Mouse (Mus musculus): ENCODE data around the gene Mex3a. TPM values are rescaled to one million over a fixed set of nuclear protein-coding genes. Genes with fewer than 3 reads are reported as not detected.

Gene Mex3a
- polyA plus RNA-seq, 2 experiments from 2014 or later, result 0.60 to 1.5 TPM

DNA sequence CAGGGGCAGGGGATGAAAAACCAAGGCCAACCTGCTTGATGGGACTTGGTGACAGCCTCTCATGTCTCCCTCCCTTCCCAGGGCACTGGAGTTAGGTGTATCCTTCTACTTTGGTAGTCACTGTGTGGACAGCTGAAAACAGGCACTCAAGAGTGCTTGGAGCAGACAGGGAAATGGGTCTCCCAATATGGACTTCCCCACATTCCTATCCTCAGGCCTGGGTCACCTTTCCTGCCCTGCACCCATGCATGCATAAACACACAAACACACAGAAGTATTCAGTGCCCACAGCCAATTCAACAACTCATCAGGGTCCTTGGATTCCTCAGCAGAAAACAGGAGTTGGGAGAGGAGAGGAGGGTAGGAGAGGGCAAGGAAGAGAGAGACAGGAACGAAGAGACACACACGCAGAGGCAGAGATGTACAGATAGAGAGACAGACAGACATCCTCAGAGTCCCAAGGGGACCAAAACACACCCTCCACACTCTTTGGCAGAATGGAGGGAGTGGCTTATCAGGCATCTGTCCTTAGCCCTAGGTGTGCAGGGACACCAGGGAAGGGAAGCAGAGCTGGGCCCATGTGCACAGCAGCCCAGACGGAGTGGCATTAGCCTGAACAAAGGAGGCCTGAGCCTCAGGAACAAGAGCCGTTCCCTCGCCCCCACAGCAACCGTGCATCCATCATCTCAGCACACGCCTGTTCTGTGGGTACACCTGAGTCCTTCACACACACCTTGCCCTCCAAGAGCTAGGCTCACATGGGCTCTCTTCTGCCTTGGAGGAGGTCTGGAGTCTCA, 2.8 kb upstream of the Mex3a start:
- no peak for ATAC-seq

DNA sequence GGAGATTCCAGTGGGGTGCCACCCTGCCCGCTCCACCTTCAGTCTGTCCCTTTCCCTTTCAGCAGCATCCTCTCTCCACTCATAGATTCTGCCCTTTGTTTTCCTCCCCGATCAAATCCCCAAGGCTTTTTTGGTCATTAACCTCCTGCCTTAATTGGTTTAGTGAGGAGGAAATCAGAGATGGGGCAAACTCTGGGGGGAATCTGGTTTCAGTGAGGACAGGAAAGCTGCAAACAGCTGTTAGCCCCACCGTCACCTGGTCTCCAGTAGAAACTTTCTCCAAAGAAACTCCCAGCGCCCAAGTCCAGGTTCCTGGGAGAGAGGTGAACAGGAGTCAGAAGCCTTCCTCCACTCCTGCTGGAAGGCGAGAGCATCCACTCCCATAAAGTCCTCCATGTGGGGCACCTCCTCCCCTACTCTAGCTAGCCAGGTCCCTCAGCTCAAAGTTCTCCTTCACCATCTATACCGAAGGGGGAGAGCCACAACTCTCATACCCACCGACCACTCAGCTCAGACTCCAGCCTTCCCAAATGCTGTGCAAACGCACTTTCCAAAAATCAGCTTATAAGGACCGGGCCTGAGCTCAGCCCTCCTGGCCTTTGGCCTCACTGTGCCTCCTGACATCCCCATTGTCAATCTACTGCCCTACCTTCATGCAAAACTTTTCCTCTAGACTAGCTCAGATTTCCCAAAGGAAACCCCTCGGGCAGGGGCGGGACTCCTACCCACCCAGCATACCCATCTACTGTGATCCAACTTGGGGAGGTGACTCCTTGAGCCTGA, 1.9 kb upstream of the Mex3a start:
- ATAC-seq, result no peak

DNA sequence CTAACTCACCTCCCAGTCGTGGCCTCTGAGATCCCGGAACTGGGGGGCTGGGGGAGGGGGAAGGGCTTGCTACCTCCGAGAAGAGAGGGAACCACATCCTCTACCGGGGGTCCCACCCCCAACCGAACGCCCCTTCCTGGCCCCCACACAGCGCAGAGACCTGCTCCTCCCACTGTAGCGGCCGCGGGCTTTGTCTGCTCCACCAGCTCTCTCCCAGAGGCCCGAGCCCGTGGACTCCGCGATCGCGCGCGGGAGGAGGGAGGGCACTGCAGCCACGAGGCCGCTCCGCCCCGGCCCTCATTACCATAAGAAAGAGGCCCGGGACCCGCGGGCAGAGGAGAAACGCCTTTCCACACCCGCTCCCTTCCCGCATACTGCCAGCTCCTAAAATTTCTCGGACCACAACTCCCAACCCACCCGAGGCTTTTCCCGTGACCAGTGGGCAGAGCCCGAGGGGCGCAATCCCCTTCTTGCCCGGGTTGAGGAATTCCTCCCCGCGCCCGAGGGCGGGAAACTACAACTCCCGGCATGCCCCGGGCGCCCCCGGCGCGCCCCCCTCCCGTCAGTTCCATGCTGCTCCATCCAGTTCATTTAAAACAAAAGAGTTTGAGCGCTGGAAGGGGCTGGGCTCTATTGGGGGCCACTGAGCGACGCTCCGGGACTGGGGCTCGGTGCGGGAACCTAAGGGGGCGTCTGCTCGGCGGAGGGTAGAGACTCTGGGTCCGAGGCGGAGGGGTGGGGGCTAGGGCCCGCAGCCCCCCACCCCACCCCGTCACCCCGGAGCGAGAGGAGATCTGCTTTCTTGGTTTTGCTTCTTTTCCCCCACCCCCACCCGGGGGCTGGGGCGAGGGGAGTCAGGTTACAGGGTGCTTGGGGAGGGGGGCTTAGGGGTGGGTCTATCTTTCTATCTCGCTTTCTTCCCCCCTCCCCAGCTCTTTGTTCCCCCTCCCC, 572 bp upstream of the Mex3a start:
- peak; percentile 83 for ATAC-seq

DNA sequence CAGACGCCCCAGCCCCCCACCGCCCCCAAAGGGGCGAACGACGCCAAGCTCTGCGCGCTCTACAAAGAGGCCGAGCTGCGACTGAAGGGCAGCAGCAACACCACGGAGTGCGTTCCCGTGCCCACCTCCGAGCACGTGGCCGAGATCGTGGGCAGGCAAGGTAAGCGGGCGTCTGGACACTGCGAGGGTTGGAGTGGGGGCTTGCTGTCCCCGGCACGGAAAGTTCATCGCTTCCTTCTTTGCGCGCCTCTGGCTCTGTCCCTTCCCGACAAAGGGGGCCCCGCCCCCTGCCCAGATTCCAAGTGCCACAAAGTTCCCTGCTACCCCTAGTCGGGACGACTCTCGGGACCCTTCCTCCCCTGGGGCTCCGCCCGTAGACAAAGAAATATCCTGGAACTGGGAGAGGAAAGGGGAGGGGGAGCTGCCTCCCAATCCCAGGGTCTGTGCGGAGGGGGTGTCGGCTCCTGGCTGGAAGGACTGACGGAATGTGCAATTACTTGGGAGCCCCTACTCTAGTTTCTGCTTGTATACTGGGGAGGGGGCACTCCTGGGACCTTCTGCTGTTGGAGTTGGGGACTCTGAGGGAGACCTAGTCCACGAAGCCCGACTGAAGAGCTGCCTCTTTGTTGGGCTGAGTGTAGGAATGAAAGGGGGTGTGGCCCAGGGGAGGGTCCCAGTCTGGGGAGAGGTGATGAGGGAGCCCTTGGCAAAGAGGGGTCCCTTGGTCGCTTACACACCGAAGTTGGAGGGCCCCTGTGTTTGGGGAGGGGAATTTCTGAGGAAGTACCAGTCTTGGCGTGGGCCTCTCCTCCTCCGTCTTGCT, 705 bp downstream of the Mex3a start:
- ATAC-seq, result no peak

DNA sequence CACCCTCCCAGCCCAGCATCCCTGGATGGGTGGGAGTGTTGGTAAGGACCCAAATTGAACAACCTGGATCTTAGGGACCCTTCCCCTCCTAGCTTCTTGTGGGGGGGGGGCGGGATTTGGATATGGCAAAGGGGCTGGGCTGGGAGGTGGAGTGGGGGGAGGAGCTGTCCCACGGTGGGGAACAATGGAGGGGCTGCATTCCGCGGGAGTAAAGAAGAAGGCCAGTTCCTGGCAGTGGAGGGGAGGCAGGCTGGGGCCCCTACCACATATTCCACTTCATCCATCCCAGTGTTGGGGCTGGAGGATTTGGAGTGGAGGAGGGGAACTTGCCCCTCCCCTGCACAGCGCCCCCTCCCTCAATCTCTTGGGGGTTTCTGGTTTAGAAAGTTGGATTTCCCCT, 1.5 kb downstream of the Mex3a start:
- no peak for ATAC-seq

DNA sequence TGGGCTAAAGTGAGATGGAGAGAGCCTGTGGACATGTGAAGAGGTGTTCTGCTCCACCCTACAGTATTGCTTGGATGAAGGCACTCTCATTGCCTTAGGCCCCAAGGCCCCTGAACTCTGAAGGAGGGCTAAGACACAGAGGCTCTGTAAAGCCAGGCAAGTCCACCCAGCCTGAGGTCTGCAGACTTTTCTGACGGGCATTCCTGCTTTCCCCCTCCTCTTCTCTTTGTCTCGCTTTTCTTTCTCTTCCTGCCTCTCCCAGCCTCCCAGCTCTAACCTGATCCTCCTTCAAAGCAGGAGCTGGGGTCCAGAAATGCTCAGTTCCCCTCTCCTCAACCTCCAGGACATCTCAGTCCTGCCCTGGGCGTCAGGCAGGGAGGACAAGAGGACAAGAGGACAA, 2.8 kb downstream of the Mex3a start:
- ATAC-seq, result no peak

DNA sequence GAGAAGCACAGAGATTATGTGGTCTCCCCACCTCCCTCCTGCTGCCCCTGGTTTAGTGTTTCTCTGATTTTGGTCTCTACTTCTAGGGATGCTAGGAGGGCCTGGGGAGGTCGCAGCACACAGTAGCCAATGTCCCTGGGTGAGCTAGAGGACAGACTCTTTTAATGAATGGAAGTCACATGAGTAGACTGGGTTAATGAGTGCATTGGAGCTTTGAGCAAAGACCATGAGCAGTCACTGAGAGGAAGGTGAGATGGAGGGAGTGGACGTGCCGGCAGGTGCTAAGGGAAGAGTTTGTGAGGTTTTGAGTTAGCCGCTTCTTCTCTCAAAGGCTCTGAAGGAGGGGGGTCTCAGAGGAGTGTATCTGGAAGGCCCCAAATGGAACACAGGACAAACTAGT, 3.3 kb downstream of the Mex3a start:
- ATAC-seq, result no peak

DNA sequence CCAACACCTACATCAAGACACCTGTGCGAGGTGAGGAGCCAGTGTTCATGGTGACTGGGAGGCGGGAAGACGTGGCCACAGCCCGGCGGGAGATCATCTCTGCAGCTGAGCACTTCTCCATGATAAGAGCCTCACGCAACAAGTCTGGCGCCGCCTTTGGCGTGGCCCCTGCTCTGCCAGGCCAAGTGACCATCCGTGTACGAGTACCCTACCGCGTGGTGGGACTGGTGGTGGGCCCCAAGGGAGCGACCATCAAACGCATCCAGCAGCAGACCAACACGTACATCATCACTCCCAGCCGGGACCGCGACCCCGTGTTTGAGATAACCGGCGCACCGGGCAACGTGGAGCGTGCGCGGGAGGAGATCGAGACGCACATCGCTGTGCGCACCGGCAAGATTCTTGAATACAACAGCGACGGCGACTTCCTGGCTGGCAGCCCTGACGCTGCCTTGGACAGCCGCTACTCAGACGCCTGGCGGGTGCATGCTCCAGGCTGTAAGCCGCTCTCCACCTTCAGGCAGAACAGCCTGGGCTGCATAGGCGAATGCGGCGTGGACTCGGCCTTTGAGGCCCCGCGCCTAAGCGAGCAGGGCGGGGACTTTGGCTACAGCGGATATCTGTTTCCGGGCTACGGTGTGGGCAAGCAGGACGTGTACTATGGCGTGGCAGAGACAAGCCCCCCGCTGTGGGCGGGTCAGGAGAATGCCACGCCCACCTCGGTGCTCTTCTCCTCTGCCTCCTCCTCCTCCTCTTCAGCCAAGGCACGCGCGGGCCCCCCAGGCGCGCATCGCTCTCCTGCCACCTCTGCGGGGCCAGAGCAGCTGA, 4.1 kb downstream of the Mex3a start:
- no peak for ATAC-seq

DNA sequence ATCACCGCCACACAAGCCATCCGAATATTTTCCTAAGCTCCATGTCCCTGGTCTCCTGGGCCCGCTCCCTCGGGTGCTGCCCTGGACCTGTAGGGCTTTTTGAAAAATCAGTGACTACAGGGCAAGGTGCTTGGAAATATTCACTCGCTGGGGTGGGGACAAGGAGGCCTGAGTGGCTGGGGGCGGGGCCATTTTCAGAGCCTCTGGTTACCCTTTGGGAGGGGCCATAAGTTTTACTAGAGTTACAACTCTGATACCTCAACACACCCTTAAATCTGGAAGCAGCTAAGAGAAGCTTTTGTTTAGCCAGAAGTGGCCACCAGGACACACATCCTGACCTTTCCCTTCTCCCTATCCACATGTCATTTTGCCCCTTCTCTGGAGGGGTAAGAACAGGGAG, 5.0 kb downstream of the Mex3a start:
- ATAC-seq, result no peak

DNA sequence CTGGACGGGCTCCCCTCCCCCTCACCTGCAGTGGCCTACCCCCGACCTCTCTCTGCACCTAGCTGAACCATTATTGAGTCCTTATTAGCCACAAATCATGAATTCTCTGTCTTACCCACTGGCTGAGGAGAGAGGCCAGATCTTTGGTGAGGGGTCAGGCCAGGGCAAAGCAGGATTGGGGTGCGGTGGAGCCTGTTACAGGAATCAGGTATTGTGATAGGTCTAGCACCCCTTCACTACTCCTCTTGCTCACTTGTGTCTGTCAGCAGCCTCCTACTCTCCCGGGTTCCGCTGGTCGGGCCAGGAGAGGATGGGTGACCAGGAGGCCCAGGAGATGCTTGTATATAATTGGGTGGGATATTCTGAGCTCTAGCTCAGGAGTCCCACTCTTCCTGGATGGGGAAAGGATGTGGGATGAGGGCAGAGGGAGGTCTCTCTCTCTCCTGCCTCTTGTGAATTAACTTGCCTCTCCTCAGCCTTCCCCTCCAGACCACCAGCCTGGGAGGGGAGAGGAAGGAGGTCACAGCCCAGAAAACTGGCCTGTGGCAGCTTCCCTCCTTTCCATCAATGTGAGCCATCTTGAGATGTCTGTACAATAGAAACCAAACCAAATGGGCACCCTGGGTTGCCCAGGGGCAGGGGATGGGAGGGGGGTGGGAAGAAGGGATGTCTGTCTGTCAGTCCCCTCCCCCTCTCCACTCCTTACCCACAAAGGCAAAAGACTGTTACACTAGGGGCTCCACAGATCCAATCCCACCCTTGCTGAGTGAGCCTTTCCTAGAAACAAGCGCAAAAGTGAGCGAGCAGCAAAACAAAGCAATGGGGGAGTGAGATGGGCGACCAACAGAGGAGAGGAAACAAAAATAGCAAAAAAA, 6.3 kb downstream of the Mex3a start:
- ATAC-seq, result no peak

DNA sequence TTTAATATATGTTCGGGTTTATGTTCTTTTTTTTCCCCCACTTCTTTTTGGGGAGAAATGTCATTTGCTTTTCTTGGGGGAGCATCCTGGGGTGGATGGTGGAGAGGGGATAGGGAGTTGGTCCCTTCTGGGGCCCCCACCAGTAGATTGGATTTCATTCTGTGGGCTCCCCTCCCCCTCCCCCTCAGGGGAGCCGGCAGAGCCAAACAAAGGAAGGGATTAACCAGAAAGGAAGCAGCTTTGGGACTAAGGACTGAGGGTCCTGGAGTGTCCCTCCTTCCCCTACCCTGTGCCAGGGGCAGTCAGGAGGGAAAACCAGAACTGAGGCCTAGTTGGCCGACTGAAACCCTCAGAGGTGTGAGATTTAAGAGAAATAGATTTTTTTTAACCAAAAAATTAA, 7.2 kb downstream of the Mex3a start:
- ATAC-seq, result no peak

DNA sequence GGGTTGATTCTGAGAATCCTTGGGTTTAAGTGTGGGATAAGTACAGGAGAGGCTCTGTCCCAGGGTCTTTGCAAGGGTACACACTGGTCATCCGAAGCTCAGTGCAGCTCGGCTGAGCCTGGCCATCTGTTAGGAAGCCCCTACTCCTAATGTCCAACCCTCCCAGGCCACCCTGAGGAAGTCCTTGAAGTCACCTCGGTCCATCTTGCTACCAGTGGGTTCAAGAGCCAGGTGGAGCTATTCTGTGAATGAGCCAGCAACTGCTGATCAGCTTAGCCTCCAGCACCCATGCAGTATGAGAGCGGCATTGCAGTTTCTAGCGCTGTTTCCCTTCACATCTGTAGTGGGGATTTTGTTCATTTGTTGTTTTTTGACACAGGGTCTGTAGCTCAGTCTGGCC, 7.9 kb downstream of the Mex3a start:
- no peak for ATAC-seq

DNA sequence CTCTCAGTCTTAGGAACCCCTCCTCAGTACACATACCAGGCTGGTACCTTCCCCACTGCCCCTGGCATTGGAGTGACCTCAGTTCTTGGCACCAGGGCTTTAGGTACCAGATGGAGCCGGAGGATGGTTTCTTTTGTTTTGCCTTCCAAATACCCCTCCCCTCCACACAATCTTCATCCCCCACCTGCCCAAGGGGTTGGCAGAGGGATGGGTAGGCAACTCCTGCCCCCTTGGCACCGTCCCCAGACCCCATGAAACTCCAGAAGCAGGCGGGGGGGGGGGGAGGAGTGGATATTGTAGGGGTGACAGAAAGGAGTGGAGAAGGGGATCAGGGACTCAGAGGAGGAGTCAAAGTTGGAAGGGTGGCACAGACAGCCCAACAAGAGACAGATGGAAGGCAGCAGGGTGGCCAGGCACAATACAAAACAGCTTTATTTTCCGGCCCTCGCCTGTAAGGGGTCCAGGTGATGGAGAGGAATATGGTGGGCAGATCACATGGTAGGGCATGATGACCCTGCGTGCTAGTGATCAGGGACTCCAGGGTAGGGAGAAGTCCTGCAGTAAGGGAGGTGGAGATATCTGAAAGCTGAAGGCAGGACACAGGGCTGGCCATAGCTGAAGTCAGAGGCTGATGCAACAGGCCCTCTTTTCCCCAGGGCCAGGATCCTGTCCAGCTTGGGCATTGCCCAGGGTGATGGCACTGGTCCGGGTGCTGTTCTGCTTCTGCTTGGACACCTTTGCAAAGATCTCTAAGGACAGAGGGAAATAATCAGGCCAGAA, 9.6 kb downstream of the Mex3a start:
- ATAC-seq, result no peak

DNA sequence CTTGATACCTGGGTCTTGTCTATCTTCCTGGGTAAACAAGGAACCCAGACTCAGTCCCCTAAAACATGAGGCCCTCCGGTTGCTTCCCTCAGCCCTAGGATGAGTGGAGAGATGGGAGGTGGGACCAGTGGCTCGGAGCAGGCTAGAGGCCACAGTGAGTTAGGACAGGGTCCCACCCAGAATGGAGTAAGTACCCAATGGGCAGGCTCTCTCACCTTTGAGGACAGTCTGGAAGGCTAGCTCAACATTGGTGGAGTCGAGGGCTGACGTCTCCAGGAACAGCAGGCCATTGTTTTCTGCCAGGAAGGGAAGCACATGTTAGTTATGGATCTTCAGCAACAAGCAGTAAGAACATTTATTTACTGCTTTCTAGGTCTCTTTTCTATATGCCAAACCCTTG, 10.3 kb downstream of the Mex3a start:
- no peak for ATAC-seq

DNA sequence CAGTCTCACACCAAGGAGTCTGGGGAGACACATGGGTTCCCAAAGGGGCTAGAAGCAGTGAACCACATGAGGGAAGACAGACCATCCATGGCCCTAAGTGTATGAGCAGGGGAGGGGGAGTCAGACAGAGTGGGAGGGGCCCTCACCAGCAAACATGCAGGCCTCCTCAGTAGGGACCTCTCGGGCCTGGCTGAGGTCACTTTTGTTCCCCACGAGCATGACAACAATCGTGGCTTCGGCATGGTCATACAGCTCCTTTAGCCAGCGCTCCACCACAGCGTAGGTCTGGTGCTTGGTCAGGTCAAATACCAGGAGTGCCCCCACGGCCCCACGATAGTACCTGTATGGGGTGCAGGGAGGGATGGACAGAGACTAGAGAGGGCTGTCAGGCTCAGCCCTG, 11.0 kb downstream of the Mex3a start:
- no peak for ATAC-seq

DNA sequence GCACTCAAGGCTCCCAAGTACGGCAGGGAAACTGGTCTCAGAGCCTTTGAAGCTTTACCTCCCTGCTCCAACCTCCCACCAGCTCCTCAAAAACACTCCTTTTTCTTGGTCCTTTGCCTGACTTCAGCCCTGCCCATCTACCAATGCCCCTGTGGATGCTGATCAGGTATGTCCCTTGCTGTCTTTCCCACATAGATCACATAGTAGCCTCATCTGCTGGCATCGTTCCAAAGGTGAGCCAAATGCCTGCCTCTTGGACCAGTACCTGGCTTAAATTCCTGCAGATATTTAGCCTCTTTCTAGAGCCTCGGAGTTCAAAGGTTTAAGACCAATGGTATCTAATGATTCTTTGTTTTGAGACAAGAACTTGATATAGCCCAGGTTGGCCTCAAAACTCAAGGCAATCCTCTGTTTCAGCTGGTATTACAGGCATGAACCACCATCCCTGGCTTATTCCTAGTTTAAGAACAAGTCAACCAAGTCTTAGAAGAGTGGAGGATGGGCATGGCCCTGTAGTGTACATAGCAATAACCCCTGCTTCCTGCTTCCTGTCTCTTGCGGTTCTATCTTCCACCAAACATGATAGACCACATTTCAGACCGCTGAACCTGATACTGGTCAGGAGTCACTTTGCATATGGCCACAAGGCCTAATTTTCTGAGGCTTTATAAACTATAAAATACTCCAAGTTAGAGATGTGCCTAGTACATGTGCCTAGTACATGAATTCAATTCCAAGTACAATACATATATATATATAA, 11.6 kb downstream of the Mex3a start:
- peak; percentile 57 for ATAC-seq

DNA sequence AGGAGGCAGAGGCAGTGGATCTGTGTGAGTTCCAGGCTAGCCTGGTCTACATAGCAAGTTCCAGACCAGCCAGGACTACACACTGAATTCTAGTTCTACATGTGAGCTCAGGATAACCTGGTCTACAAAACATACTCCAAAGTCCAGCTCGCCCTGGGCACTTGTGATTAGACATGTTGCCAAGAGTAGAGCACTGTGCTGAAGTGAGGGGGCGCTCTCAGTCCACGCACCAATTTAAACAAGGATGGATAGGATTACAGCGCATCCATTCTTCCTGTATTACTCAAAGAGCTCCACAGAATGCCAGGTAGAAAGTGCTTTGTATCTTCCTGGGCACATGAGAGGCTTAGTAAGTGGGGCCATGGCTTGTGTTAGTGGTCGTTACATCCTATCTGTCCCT, 12.3 kb downstream of the Mex3a start:
- no peak for ATAC-seq

DNA sequence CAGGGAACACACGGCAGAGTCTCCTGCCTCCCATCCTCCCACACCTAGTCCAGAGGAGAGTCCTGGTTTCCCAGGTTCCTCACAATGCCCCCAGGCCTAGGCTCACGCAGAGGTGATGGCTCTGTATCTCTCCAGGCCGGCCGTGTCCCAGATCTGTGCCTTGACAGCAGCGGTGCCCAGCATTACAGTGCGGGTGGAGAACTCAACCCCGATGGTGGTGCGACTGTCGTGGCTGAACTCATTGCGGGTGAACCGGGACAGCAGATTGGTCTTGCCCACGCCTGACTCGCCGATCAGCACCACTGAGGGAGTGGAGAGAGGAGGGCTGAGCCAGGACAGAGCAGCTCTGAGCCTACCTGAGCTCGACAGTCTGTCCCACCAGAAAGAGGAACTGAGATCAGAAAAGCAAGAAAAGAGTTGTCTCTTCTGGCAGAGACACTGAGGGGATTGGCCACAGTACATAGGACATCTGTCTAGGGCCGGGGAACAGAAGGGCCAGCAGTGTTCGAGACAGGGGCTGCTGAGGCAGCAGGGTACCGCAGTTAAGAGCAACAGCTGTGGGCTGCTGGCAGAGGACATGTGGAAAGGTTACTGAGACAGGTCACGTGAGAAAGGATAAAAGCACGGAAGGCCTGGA, 12.9 kb downstream of the Mex3a start:
- ATAC-seq, result no peak
